Mouse (Mus musculus): ENCODE measurements around the gene Ubash3b. TPM values are rescaled to one million over a fixed set of nuclear protein-coding genes. Genes with fewer than 3 reads are reported as not detected.

Gene Ubash3b
- 43.5 TPM for polyA plus RNA-seq (2017; shearing (Covaris generic))

GRCm38 (mm10) chr9:41161413-41161812 is at the start of gene Ubash3b:
Gene Ubash3b, minus strand, starts transcription at chr9:41161697.

GRCm38 (mm10) chr9:41004415-41004814 is 157.1 kb downstream of the Ubash3b start, which contains the start of gene Crtam:
Gene Crtam, minus strand, starts transcription at chr9:41004628.

DNA sequence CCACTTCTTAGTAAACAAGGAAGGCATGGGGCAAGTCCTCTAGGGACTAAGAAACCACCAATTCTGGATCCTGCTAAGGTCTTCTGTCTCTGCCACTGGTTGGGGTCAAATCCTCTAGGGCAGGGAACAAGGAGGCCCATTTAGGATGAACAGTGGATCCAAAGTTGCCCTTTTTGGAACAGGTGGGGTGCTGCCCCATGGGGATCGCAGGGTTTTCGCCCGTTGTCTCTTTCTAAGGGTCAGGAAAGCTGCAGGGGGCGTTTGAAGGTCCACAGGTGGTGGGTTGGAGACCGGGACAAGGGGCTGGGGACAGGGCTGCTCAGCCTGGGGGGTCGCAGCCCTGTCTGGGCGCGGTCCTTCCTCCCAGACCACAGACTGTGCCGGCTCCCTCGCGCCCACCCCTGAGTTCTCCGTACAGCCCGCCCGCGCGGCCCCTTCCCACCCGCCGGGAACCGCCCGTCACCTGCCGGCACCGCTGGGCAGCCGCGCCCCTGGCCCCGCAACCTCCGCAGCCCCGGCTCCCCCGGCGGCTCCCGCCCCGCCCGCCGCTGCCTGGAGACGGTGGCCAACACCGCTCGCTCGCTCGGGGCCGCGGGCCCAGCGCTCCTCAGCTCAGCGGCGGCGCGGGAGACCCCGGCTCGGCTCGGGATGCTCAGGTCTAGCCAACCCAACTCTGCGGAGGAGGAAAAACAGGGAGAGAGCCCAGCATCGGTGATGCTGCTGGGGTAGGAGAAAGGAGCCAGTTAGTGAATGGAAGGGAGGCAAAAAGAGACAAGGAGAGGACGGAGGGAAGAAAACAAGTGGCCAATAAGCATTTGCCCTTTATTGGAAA is 197.7 kb downstream of the Ubash3b start, which contains the start of gene Jhy:
TSS of gene Jhy (minus strand) at position 533 of the 832 bp plus-strand sequence.

Other genes starting within 250 kb of the Ubash3b start
- gene Jhy, start 197.6 kb downstream of the Ubash3b start, polyA plus RNA-seq (2017; shearing (Covaris generic)): not detected
- gene Crtam, start 157.1 kb downstream of the Ubash3b start, polyA plus RNA-seq (2017; shearing (Covaris generic)): 1.3 TPM